Mouse (Mus musculus) bone marrow macrophage, adult 2 months (primary cell): ENCODE results near the gene Tbxa2r.

Experiments used
- CTCF ChIP-seq: IDR thresholded peaks from 2 replicates; pipeline ENCODE4 v1.5.1; 2012; ENCODE audit warnings: low read depth, mild to moderate bottlenecking, low read length, moderate library complexity
- POLR2A ChIP-seq: IDR thresholded peaks from 2 replicates; pipeline ENCODE4 v1.6.1; 2012; ENCODE audit warnings: mild to moderate bottlenecking, low read depth, low read length, borderline replicate concordance

DNA sequence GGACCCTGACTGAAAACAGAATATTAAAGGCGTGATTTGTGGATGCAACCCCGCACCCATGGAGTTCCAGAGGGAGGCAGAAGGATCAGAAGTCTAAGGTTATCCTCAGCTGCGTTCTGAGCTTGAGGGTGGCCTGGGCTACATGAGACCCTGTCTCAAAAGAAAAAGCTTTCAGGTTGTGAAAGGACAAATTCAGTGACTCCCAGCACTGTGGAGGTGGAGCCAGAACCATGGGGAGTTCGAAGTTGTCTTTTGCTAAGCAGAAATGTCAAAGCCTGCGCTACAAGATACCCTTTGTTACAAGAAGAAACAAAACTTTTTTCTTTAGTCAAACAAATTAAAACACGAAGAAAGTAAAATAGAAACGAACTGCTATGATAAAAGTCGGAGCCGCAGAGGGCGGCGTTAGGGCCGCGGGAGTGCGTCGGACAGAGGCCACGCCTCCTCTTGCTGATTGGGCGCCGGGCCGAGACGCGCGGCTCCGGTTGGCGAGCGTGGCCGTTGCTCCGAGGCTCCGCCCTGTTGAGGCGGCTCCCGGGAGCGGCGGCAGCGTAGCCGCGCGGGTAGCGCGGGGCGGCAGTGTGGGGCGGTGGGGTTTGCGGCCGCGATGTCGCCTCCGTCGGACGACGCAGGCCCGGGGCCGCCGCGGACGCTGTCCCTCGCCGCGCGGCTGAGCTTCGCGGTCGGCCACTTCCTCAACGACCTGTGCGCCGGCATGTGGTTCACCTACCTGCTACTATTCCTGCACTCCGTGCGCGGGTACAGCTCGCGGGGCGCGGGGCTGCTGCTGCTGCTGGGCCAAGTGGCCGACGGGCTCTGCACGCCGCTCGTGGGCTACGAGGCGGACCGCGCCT, 28.7 kb downstream of the Tbxa2r start, which contains the start of gene Mfsd12:
- no peak for TF ChIP-seq CTCF
- TF ChIP-seq POLR2A = no peak
